17 mouse cellular contexts compared by ENCODE assay signal in genomic region chr8:27955000-27955399, GRCm38 (mm10).
"Had no signal": no experiment of that assay in that cellular context is flagged by ENCODE, and none has a peak within 500 bp of the region (broad histone marks: within the 10 kb centered on the region; RNA-seq: fewer than 3 reads in every experiment).

No protein-coding gene starts in this region.

- H3K4me3 ChIP-seq: neural tube, embryonic 12.5 days; neural tube, embryonic 13.5 days; neural tube, embryonic 15.5 days; stomach, embryonic 15.5 days had no signal

- H3K27me3 ChIP-seq: neural tube, embryonic 12.5 days; neural tube, embryonic 13.5 days; neural tube, embryonic 15.5 days; stomach, embryonic 15.5 days had no signal

- H3K36me3 ChIP-seq: neural tube, embryonic 12.5 days; neural tube, embryonic 13.5 days; neural tube, embryonic 15.5 days; stomach, embryonic 15.5 days had no signal

- H3K4me2 ChIP-seq: neural tube, embryonic 12.5 days; neural tube, embryonic 13.5 days; neural tube, embryonic 15.5 days; stomach, embryonic 15.5 days had no signal

- H3K27ac ChIP-seq: neural tube, embryonic 12.5 days; neural tube, embryonic 13.5 days; neural tube, embryonic 15.5 days; stomach, embryonic 15.5 days; stomach, postnatal 0 days had no signal

- DNase-seq: retina, postnatal 1 day; right cerebral cortex, adult 18-20 months; right cerebral cortex, postnatal 14 days; right cerebral cortex, postnatal 25 days; right cerebral cortex, postnatal 4 days; spleen, adult 18-20 months; thymus, adult 18-20 months; thymus, adult 2 months; thymus, postnatal 14 days; thymus, postnatal 25 days; thymus, postnatal 36 days; thymus, postnatal 4 days had no signal

- H3K9me3 ChIP-seq: neural tube, embryonic 12.5 days; neural tube, embryonic 13.5 days; neural tube, embryonic 15.5 days; stomach, embryonic 15.5 days had no signal

- H3K9ac ChIP-seq: neural tube, embryonic 12.5 days; neural tube, embryonic 13.5 days; neural tube, embryonic 15.5 days; stomach, embryonic 15.5 days had no signal

- H3K4me1 ChIP-seq: neural tube, embryonic 12.5 days; neural tube, embryonic 13.5 days; neural tube, embryonic 15.5 days; stomach, embryonic 15.5 days had no signal
